Mouse (Mus musculus): ENCODE measurements at regions not wholly inside any gene's neighbourhood (a gene's known extent, or its start where the extent isn't known, plus 50 kb on each side); places are given as distances from the start of the nearest gene placed in this dataset.

- Histone ChIP-seq H3K27me3 (ENCODE audit: low read depth, poor library complexity, severe bottlenecking) (no peaks in the 10 kb centered on the region), H3K27ac (replicated peaks) (no peak overlapping the region), H3K36me3 (no peaks in the 10 kb centered on the region), H3K4me1 (no peaks in the 10 kb centered on the region), H3K4me3 (no peak overlapping the region), H3K9me3 (replicated peaks) (no peaks in the 10 kb centered on the region)
- WGBS, result 89% methylated on average over 3 of the region's 3 CpGs
- no peak for DNase-seq (ENCODE audit: low spot score)
These were observed 322.9 kb upstream of the Rora start for GRCm38 (mm10) chr9:68330721-68331120.

DNA sequence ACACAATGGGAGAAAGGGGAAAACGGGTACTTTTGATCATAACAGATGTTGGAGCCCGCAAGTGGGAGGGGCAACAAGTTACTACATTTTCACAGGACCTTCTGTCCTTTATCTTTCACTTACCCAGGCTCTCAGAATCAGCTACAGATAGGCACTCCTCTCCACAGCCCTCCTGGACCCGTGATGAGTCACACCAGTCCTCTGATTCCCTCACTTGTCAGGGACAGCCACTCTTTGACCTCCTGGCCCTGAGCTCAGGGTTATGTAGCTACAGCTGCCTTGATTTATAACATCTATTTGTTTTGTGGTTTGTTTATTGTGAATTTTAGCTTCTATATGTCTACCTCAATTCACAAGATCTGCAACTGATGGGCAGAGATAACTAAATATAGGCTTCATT is 312.7 kb upstream of the Rora start:
- Histone ChIP-seq H3K36me3 (no peaks in the 10 kb centered on the region), H3K27me3 (ENCODE audit: low read depth, poor library complexity, severe bottlenecking) (no peaks in the 10 kb centered on the region), H3K4me1 (no peaks in the 10 kb centered on the region), H3K4me3 (no peak overlapping the region), H3K9me3 (replicated peaks) (no peaks in the 10 kb centered on the region), H3K27ac (replicated peaks) (no peak overlapping the region)
- 72% methylated on average over 3 of the region's 3 CpGs for WGBS
- DNase-seq (ENCODE audit: low spot score), result no peak

DNA sequence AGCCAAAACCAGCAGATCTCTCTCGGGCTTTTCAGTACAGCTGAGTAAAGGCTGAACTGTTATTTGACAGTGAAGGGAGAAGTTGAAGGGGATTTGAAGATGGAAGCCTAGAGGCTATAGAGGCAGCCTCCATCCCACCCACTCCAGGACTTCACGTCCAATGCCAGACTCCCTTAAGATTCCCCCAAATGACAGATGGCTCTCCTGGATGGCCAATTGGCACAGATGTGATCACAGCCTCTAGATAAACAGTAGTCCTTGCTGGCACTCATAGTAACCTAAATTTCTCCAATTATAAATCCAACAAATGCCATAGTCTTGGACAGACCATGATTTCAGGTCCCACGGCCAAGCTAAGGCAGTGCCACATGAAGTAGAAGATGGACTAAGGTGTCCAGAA is 312.1 kb upstream of the Rora start:
- Histone ChIP-seq H3K4me1 (no peaks in the 10 kb centered on the region), H3K36me3 (no peaks in the 10 kb centered on the region), H3K27me3 (ENCODE audit: low read depth, poor library complexity, severe bottlenecking) (no peaks in the 10 kb centered on the region), H3K27ac (replicated peaks) (no peak overlapping the region), H3K9me3 (replicated peaks) (no peaks in the 10 kb centered on the region), H3K4me3 (no peak overlapping the region)
- WGBS, result 82% methylated on average over 3 of the region's 3 CpGs
- DNase-seq (ENCODE audit: low spot score), result no peak

- Histone ChIP-seq H3K27me3 (ENCODE audit: low read depth, poor library complexity, severe bottlenecking) (no peaks in the 10 kb centered on the region), H3K4me3 (no peak overlapping the region), H3K9me3 (replicated peaks) (no peaks in the 10 kb centered on the region), H3K36me3 (no peaks in the 10 kb centered on the region), H3K27ac (replicated peaks) (no peak overlapping the region), H3K4me1 (no peaks in the 10 kb centered on the region)
- WGBS, result 89% methylated on average over 6 of the region's 6 CpGs
- no peak for DNase-seq (ENCODE audit: low spot score)
These were observed 306.2 kb upstream of the Rora start for GRCm38 (mm10) chr9:68347426-68347825.

GRCm38 (mm10) chr9:68351466-68351865 is 302.1 kb upstream of the Rora start:
- no peak overlapping the region for H3K27ac ChIP-seq (replicated peaks)
- no peak for DNase-seq (ENCODE audit: low spot score)
- no peaks in the 10 kb centered on the region for H3K4me1 ChIP-seq
- H3K9me3 ChIP-seq (replicated peaks), result no peaks in the 10 kb centered on the region
- WGBS, result 84% methylated on average over 4 of the region's 4 CpGs
- no peaks in the 10 kb centered on the region for H3K27me3 ChIP-seq (ENCODE audit: low read depth, poor library complexity, severe bottlenecking)
- H3K36me3 ChIP-seq, result no peaks in the 10 kb centered on the region
- H3K4me3 ChIP-seq, result no peak overlapping the region

DNA sequence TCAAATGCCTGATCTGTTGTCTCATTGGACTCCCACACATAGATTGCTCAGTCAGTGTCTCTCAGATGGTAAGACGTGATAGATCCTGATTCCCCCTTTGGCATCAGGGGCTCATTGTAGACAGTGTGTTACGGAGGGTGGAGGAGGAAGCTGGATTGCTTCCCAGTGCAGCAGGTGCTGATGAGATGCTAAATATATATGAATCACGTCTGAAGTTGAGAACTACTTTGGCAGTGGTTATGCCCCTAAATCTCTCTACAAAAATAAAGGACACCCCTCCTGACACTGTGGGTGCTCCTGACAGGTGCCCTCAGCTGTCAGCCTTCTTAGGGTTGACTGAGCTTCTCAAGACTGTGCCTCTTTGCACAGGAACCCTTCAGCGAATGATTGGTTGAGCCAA is 299.1 kb upstream of the Rora start:
- Histone ChIP-seq H3K4me1 (no peaks in the 10 kb centered on the region), H3K36me3 (no peaks in the 10 kb centered on the region), H3K9me3 (replicated peaks) (no peaks in the 10 kb centered on the region), H3K27me3 (ENCODE audit: low read depth, poor library complexity, severe bottlenecking) (no peaks in the 10 kb centered on the region), H3K4me3 (no peak overlapping the region), H3K27ac (replicated peaks) (no peak overlapping the region)
- no peak for DNase-seq (ENCODE audit: low spot score)
- 91% methylated on average over 4 of the region's 4 CpGs for WGBS

DNA sequence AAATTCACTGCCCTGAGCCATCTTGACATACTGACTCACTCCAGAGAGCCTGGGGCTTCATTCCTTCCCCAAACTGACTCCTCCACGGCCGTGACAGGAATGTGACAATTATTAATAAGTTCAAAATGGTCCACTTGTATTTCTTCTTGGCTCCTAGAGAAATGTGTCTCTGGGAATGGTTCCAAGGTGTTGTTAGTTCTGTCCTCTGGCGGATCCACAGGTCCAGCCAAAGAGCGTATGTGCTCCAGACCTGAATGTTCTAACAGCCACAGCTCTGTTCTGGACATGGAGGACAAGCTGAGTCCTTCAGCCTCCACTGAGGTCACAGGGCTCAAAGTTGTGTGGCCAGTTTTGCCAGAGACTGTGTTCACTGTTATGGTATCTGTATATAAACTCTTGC is 297.5 kb upstream of the Rora start:
- DNase-seq (ENCODE audit: low spot score), result no peak
- 94% methylated on average over 4 of the region's 4 CpGs for WGBS
- H3K4me1 ChIP-seq, result no peaks in the 10 kb centered on the region

GRCm38 (mm10) chr9:68357231-68357630 is 296.4 kb upstream of the Rora start:
- DNase-seq (ENCODE audit: low spot score), result no peak
- H3K36me3 ChIP-seq, result no peaks in the 10 kb centered on the region
- H3K27ac ChIP-seq (replicated peaks), result no peak overlapping the region
- H3K9me3 ChIP-seq (replicated peaks), result no peaks in the 10 kb centered on the region
- H3K27me3 ChIP-seq (ENCODE audit: low read depth, poor library complexity, severe bottlenecking), result no peaks in the 10 kb centered on the region
- H3K4me1 ChIP-seq, result no peaks in the 10 kb centered on the region
- WGBS, result 79% methylated on average over 5 of the region's 5 CpGs
- no peak overlapping the region for H3K4me3 ChIP-seq

More for the DNA sequence above, 297.5 kb upstream of the Rora start:
- Histone ChIP-seq H3K9me3 (replicated peaks) (no peaks in the 10 kb centered on the region), H3K27me3 (ENCODE audit: low read depth, poor library complexity, severe bottlenecking) (no peaks in the 10 kb centered on the region), H3K27ac (replicated peaks) (no peak overlapping the region), H3K4me3 (no peak overlapping the region), H3K36me3 (no peaks in the 10 kb centered on the region)

DNA sequence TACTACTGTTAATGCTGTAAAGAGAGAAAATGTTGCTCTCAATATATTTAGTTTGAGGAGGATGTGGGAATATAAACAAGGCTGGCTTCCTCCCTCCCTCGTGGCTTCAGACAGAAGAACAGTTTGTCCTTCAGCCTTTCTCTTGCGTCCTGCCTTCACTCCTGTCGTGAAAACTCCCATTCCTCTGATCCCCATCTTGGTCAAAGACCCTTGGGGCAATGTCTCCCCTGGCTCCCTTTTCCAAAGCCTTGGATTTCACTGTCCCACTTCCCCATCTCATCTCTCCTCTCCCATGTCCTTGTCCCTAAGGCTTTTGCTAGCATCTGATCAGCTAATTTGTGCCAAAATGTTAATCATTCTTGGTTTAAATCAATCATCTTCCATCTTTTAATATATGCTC is 286.6 kb upstream of the Rora start:
- H3K4me1 ChIP-seq, result no peaks in the 10 kb centered on the region
- DNase-seq (ENCODE audit: low spot score), result no peak
- no peaks in the 10 kb centered on the region for H3K9me3 ChIP-seq (replicated peaks)
- H3K27ac ChIP-seq (replicated peaks), result no peak overlapping the region
- no peak overlapping the region for H3K4me3 ChIP-seq
- H3K27me3 ChIP-seq (ENCODE audit: low read depth, poor library complexity, severe bottlenecking), result no peaks in the 10 kb centered on the region
- WGBS, result 79% methylated on average over 3 of the region's 3 CpGs
- H3K36me3 ChIP-seq, result no peaks in the 10 kb centered on the region

DNA sequence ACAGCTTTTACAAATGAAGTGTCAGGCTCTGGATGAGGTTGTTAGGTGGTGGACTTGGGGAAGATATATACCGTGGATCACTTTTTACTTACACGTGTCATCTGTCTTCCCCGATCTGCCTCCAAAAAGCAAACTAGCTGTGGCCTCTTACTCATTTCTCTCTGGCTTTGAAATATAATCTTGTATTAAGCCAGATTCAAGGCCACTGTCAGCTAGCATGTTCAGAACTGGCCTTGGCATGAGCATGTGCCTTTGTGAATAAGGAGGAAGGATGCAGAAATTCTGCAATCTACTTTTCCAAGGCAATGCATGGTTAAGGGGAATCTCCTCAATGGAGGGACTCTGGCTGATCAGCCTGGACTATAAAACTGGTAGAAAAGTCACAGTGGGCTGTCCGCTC is 286.0 kb upstream of the Rora start:
- Histone ChIP-seq H3K27ac (replicated peaks) (no peak overlapping the region), H3K9me3 (replicated peaks) (no peaks in the 10 kb centered on the region), H3K36me3 (no peaks in the 10 kb centered on the region), H3K4me1 (no peaks in the 10 kb centered on the region), H3K27me3 (ENCODE audit: low read depth, poor library complexity, severe bottlenecking) (no peaks in the 10 kb centered on the region), H3K4me3 (no peak overlapping the region)
- DNase-seq (ENCODE audit: low spot score), result no peak
- WGBS, result 91% methylated on average over 4 of the region's 4 CpGs

DNA sequence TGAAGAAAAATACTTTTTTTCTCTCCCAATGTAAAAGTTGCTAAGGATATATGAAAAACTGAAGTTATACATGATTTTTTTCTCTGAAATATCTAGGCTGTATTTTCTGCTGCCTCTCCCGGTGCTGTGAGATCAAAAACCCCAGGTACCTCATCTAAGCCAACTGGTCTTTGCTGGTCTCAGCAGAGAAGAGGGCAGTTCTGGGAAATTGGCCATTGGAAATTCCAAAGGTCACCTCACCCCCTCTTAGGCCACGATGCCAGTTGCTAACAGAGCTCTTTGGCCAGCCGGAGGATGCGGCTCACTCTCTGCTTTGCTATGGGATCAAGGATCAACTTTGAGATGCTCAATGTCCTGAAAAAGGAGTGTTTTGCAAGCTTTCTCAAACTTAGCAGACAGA is 280.9 kb upstream of the Rora start:
- DNase-seq (ENCODE audit: low spot score), result no peak

DNA sequence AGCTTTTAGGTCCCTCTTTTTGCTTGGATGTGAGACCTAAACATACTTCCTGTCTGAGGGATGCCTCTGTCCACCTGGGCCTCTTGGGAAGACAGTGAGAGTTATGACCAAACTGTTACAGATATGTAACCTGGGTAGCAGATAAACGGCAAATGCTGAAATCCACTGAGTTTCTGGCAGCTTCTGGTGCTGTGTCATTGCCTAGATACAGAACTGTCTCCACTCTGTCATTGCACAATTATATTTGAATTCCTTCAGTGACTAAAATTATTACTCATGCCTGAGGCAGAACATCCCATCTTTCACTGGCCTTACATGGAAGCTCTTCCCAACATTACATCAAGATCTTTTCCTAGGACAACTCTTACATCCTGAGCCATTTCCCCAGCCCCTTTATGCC is 277.4 kb upstream of the Rora start:
- 81% methylated on average over 1 of the region's 1 CpGs for WGBS
- no peaks in the 10 kb centered on the region for H3K27me3 ChIP-seq (ENCODE audit: low read depth, poor library complexity, severe bottlenecking)
- no peaks in the 10 kb centered on the region for H3K36me3 ChIP-seq
- H3K4me3 ChIP-seq, result no peak overlapping the region
- H3K4me1 ChIP-seq, result no peaks in the 10 kb centered on the region
- H3K9me3 ChIP-seq (replicated peaks), result no peaks in the 10 kb centered on the region
- DNase-seq (ENCODE audit: low spot score), result no peak
- H3K27ac ChIP-seq (replicated peaks), result no peak overlapping the region

More for the DNA sequence above, 280.9 kb upstream of the Rora start:
- no peak overlapping the region for H3K27ac ChIP-seq (replicated peaks)
- no peak overlapping the region for H3K4me3 ChIP-seq
- H3K4me1 ChIP-seq, result no peaks in the 10 kb centered on the region
- H3K9me3 ChIP-seq (replicated peaks), result no peaks in the 10 kb centered on the region
- H3K36me3 ChIP-seq, result no peaks in the 10 kb centered on the region
- 85% methylated on average over 4 of the region's 4 CpGs for WGBS
- H3K27me3 ChIP-seq (ENCODE audit: low read depth, poor library complexity, severe bottlenecking), result no peaks in the 10 kb centered on the region

- no peaks in the 10 kb centered on the region for H3K36me3 ChIP-seq
- no peak overlapping the region for H3K27ac ChIP-seq (replicated peaks)
- WGBS, result 83% methylated on average over 6 of the region's 6 CpGs
- H3K4me1 ChIP-seq, result peaks cover 15% of the 10 kb centered on the region
- no peak overlapping the region for H3K4me3 ChIP-seq
- no peaks in the 10 kb centered on the region for H3K9me3 ChIP-seq (replicated peaks)
- DNase-seq (ENCODE audit: low spot score), result no peak
- no peaks in the 10 kb centered on the region for H3K27me3 ChIP-seq (ENCODE audit: low read depth, poor library complexity, severe bottlenecking)
These were observed 271.7 kb upstream of the Rora start for GRCm38 (mm10) chr9:68381871-68382270.

GRCm38 (mm10) chr9:68400930-68401329 is 252.7 kb upstream of the Rora start:
- Histone ChIP-seq H3K27me3 (ENCODE audit: low read depth, poor library complexity, severe bottlenecking) (no peaks in the 10 kb centered on the region), H3K36me3 (no peaks in the 10 kb centered on the region), H3K4me1 (peaks cover 11% of the 10 kb centered on the region; the same call in 1 of the 2 replicates), H3K27ac (replicated peaks) (0 out of 2 replicates have a peak overlapping the region, but pooled peaks have one; percentile 3), H3K9me3 (replicated peaks) (no peaks in the 10 kb centered on the region), H3K4me3 (no peak overlapping the region)
- WGBS, result 63% methylated on average over 4 of the region's 4 CpGs
- DNase-seq (ENCODE audit: low spot score), result peak; percentile 12
